Mouse (Mus musculus): ENCODE results near the gene Ccdc58.
"Not testable (repeated sequence)": the region's sequence is repeated elsewhere in the genome, so short reads cannot be mapped to it uniquely, and the experiment has no call there.

Gene Ccdc58

GRCm38 (mm10) chr16:36079916-36080315, 8.4 kb downstream of the Ccdc58 start:
- DNase-seq: no peak

- no peak for DNase-seq
These were observed 16.4 kb downstream of the Ccdc58 start for GRCm38 (mm10) chr16:36087846-36088245.

GRCm38 (mm10) chr16:36089065-36089464, 17.6 kb downstream of the Ccdc58 start:
- DNase-seq: no peak

- no peak for DNase-seq
These were observed 18.5 kb downstream of the Ccdc58 start for GRCm38 (mm10) chr16:36089850-36090616.

- DNase-seq: no peak
These were observed 19.5 kb downstream of the Ccdc58 start for GRCm38 (mm10) chr16:36090785-36091509.

GRCm38 (mm10) chr16:36094079-36094478, 22.6 kb downstream of the Ccdc58 start:
- no peak for DNase-seq

GRCm38 (mm10) chr16:36097813-36098499, 26.5 kb downstream of the Ccdc58 start:
- not testable (repeated sequence) for DNase-seq

- DNase-seq: no peak
These were observed 30.0 kb downstream of the Ccdc58 start for GRCm38 (mm10) chr16:36101526-36101925.

- DNase-seq: no peak
These were observed 30.7 kb downstream of the Ccdc58 start for GRCm38 (mm10) chr16:36102211-36102610.

GRCm38 (mm10) chr16:36111486-36111885, 40.0 kb downstream of the Ccdc58 start:
- DNase-seq: peak; percentile 6 to 27

GRCm38 (mm10) chr16:36115751-36116150, 44.3 kb downstream of the Ccdc58 start:
- DNase-seq: not testable (repeated sequence)

- DNase-seq: no peak
These were observed 56.6 kb downstream of the Ccdc58 start for GRCm38 (mm10) chr16:36128092-36128491.

GRCm38 (mm10) chr16:36131141-36131540, 59.7 kb downstream of the Ccdc58 start, which contains the start of gene Csta1:
Gene Csta1, minus strand, starts transcription at chr16:36131241.
- DNase-seq: no peak

- DNase-seq: no peak
These were observed 66.7 kb downstream of the Ccdc58 start for GRCm38 (mm10) chr16:36138201-36138600.
